In the genomic region with DNA sequence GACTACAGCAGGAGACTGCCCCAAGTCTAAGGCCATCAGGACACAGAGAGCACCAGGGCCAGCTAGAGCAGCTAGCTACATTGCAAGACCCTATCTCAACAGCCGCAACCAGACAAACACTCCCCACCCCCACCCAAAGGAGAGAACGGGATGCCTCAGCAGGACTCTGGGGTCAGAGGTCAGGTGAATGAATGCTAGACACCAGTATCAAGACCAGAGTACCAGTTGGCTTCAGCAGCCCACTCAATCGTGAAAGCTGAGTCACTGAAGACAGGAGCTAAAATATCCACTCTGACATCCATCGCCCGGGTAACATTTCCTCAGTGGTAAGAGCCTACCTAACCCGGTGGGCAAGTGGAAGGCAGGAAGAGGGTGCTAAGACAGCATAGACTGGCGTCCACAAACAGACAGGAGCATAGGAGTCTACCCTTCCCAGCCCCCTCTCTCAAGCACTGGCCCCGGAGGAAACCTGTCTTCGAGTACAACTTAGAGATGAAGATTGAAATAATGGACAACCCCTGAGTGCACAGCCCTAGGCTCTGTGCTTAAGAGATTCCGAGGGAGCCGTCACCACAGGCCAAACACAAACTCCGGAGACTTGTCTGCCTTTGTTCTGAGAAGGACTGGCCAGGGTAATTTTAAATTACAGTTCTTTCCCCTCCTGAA, we compare ENCODE assay signal across 7 mouse cellular contexts. TPM values are rescaled to one million over a fixed set of nuclear protein-coding genes. Genes with fewer than 3 reads are reported as not detected.
DNase-seq lines count a peak whose midpoint lies in the region; ATAC-seq and TF ChIP-seq lines count a peak whose summit lies in the region.

No protein-coding gene starts in this region.

- no peaks in the 10 kb centered on the region for H3K27me3 ChIP-seq in thymus, adult 2 months (ENCODE audit: control insufficient read depth, insufficient read depth, low read length)
- no peaks in the 10 kb centered on the region for H3K27me3 ChIP-seq in hindbrain, embryonic 14.5 days (ENCODE audit: control insufficient read depth, insufficient read depth, low read length)
- peaks cover 7% of the 10 kb centered on the region for H3K27me3 ChIP-seq in liver, embryonic 13.5 days

- peaks cover 28% of the 10 kb centered on the region for H3K36me3 ChIP-seq in thymus, adult 2 months (ENCODE audit: control insufficient read depth, insufficient read depth, low read length)
- H3K36me3 ChIP-seq in hindbrain, embryonic 14.5 days (replicated peaks; ENCODE audit: control insufficient read depth, insufficient read depth), result peaks cover 33% of the 10 kb centered on the region
- peaks cover 36% of the 10 kb centered on the region for H3K36me3 ChIP-seq in liver, embryonic 13.5 days

- 50% methylated on average over 12 of the region's 12 CpGs for WGBS in thymus, adult 2 months
- WGBS in hindbrain, embryonic 14.5 days, result 68% methylated on average over 12 of the region's 12 CpGs
- 43% methylated on average over 12 of the region's 12 CpGs for WGBS in liver, embryonic 13.5 days (ENCODE audit: insufficient replicate concordance)

- peaks cover 41% of the 10 kb centered on the region for H3K4me1 ChIP-seq in thymus, adult 2 months (replicated peaks; ENCODE audit: control insufficient read depth, insufficient read depth, low read length)
- peaks cover 36% of the 10 kb centered on the region for H3K4me1 ChIP-seq in hindbrain, embryonic 14.5 days (replicated peaks; ENCODE audit: control insufficient read depth, insufficient read depth, low read length)
- H3K4me1 ChIP-seq in liver, embryonic 13.5 days (replicated peaks), result peaks cover 57% of the 10 kb centered on the region

- DNase-seq in thymus, adult 2 months, result no peak
- DNase-seq in thymus, postnatal 4 days, result no peak
- DNase-seq in hindbrain, embryonic 14.5 days (ENCODE audit: low spot score), result no peak
- no peak for DNase-seq in liver, embryonic 13.5 days
- DNase-seq in cerebellum, adult 9-10 months, result no peak
- DNase-seq in right cerebral cortex, adult 2 months (ENCODE audit: low spot score in 2 of 2), result no peak

- TF ChIP-seq CTCF in thymus, adult 2 months (IDR thresholded peaks at IDR 0.05; ENCODE audit: borderline replicate concordance, control insufficient read depth, extremely low read depth, insufficient read depth, low read length, poor library complexity), result no peak

- H3K9me3 ChIP-seq in hindbrain, embryonic 14.5 days (ENCODE audit: control insufficient read depth, low read length), result no peaks in the 10 kb centered on the region
- no peaks in the 10 kb centered on the region for H3K9me3 ChIP-seq in liver, embryonic 13.5 days (replicated peaks)

- peak overlapping the region; percentile 49 for H3K4me2 ChIP-seq in hindbrain, embryonic 14.5 days (replicated peaks)
- H3K4me2 ChIP-seq in liver, embryonic 13.5 days, result peak overlapping the region; percentile 48

- 0 out of 2 replicates have a peak overlapping the region, but pooled peaks have one; percentile 9 for H3K4me3 ChIP-seq in thymus, adult 2 months (ENCODE audit: control insufficient read depth, insufficient read depth, low read length)
- peak overlapping the region; percentile 84; the same call in 1 of the 2 replicates for H3K4me3 ChIP-seq in hindbrain, embryonic 14.5 days (replicated peaks; ENCODE audit: low read length)
- peak overlapping the region; percentile 27 for H3K4me3 ChIP-seq in liver, embryonic 13.5 days (replicated peaks)

- peak overlapping the region; percentile 32; the same call in 1 of the 2 replicates for H3K27ac ChIP-seq in thymus, adult 2 months (ENCODE audit: control insufficient read depth, insufficient read depth, low read length)
- no peak overlapping the region for H3K27ac ChIP-seq in hindbrain, embryonic 14.5 days
- peak overlapping the region; percentile 40 for H3K27ac ChIP-seq in liver, embryonic 13.5 days

- no peak for TF ChIP-seq POLR2A in thymus, adult 2 months (IDR thresholded peaks at IDR 0.05; ENCODE audit: control insufficient read depth, extremely low read depth, insufficient read depth, low read length, poor library complexity)

- peak overlapping the region; percentile 17; the same call in 1 of the 2 replicates for H3K9ac ChIP-seq in hindbrain, embryonic 14.5 days
- peak overlapping the region; percentile 46; the same call in 1 of the 2 replicates for H3K9ac ChIP-seq in liver, embryonic 13.5 days

- ATAC-seq in hindbrain, embryonic 14.5 days (ENCODE audit: low FRiP score), result no peak
- ATAC-seq in liver, embryonic 13.5 days (ENCODE audit: low read depth), result no peak
- no peak for ATAC-seq in frontal cortex, adult (ENCODE audit: low TSS enrichment)

RNA-seq across cellular contexts. Expression of a gene that starts 2.7 kb away (rescaled TPM):
- polyA plus RNA-seq in thymus, adult 2 months (2012; rRNA removed), result 36.8 and 42.3 TPM in 2 replicates
- polyA plus RNA-seq in hindbrain, embryonic 14.5 days (2014; fragmentation: Nextera tagmentation; extraction: Ambion mirVana), result 17.0 and 20.5 TPM in 2 replicates
- polyA plus RNA-seq in liver, embryonic 13.5 days (2015; fragmentation: Nextera tagmentation; extraction: Ambion mirVana), result 3.6 and 3.9 TPM in 2 replicates

Comparison
In these comparisons a context has a peak if more than half of its experiments do, and no peak if none do; other contexts are left out.
1. H3K4me3 ChIP-seq: peak in every context shown above with its lines; median percentile 84 in hindbrain, embryonic 14.5 days; 27 in liver, embryonic 13.5 days; 9 in thymus, adult 2 months.